Mouse (Mus musculus) stomach, postnatal 0 days (tissue): ENCODE measurements around the gene Mtus2. TPM values are rescaled to one million over a fixed set of nuclear protein-coding genes. Genes with fewer than 3 reads are reported as not detected.

Experiments
- ATAC-seq: fragments of 200-750 bp; cut with Nextera tagmentation; 2 replicates; pipeline ENCODE4 v1.8.0; 2017; ENCODE audit not compliant: low FRiP score, low TSS enrichment
- DNase-seq: peaks from one replicate; pipeline ENCODE4 v3.0.0-alpha.2; 2016; ENCODE audit warnings: low spot score
- H3K27ac ChIP-seq: fragments of 300-500 bp; sonication (generic); replicated peaks from 2 replicates; pipeline ENCODE4 v1.5.1; 2014; ENCODE audit warnings: mild to moderate bottlenecking, control low read depth
- H3K27me3 ChIP-seq: fragments of 300-500 bp; sonication (generic); 2 replicates; pipeline ENCODE4 v1.6.1; 2014; ENCODE audit warnings: low read length; ENCODE audit not compliant: control insufficient read depth, insufficient read depth
- H3K36me3 ChIP-seq: fragments of 300-500 bp; sonication (generic); 2 replicates; pipeline ENCODE4 v1.6.1; 2014; ENCODE audit warnings: low read length, mixed read lengths; ENCODE audit not compliant: control insufficient read depth, insufficient read depth
- H3K4me1 ChIP-seq: fragments of 300-500 bp; sonication (generic); replicated peaks from 2 replicates; pipeline ENCODE4 v1.6.1; 2014; ENCODE audit warnings: antibody characterized with exemption; ENCODE audit not compliant: control insufficient read depth, insufficient read depth
- H3K4me2 ChIP-seq: fragments of 300-500 bp; sonication (generic); replicated peaks from 2 replicates; pipeline ENCODE4 v1.6.1; 2014; ENCODE audit warnings: low read depth, mild to moderate bottlenecking, control low read depth, moderate library complexity
- H3K4me3 ChIP-seq: fragments of 300-500 bp; sonication (generic); 2 replicates; pipeline ENCODE4 v1.5.1; 2014; ENCODE audit warnings: low read depth, low read length, control low read depth
- H3K9ac ChIP-seq: fragments of 300-500 bp; sonication (generic); 2 replicates; pipeline ENCODE4 v1.6.1; 2014; ENCODE audit warnings: mild to moderate bottlenecking, low read length, control low read depth, mixed read lengths
- H3K9me3 ChIP-seq: fragments of 300-500 bp; sonication (generic); 2 replicates; pipeline ENCODE4 v1.6.1; 2016; ENCODE audit warnings: low read length; ENCODE audit not compliant: control insufficient read depth
- CTCF ChIP-seq: IDR thresholded peaks from 2 replicates; pipeline ENCODE4 v1.5.1; 2016; ENCODE audit warnings: antibody characterized with exemption, low read depth, mild to moderate bottlenecking, moderate library complexity
- EP300 ChIP-seq: optimal IDR thresholded peaks from 2 replicates; pipeline ENCODE3; 2016; ENCODE audit warnings: antibody characterized with exemption
- WGBS: fragments of 180-500 bp; shearing (Covaris S2); extraction: QIAGEN DNeasy Blood & Tissue Kit; methylation state at CpG from one replicate; pipeline ENCODE4 v1.1.7; 2014; 5-methylcytosine and 5-hydroxymethylcytosine counted together
- polyA plus RNA-seq: library from polyadenylated mRNA; unstranded; fragments of >200 nt; fragmentation: Nextera tagmentation; extraction: Ambion mirVana; gene quantifications from 2 replicates; pipeline ENCODE4 v1.2.1, GENCODE M21; 2015

Mtus2 gene
- polyA plus RNA-seq, 1 experiment from 2014 or later, result 12.3 TPM

GRCm38 (mm10) chr5:147963820-147964580 is 6.9 kb downstream of the Mtus2 start:
- Histone ChIP-seq H3K4me3 (no peak overlapping the region), H3K9me3 (no peaks in the 10 kb centered on the region), H3K27me3 (no peaks in the 10 kb centered on the region), H3K9ac (no peak overlapping the region), H3K36me3 (no peaks in the 10 kb centered on the region), H3K4me1 (no peaks in the 10 kb centered on the region), H3K27ac (no peak overlapping the region), H3K4me2 (peak overlapping the region; percentile 38)
- WGBS, result 37% methylated on average over 13 of the region's 13 CpGs
- no peak for TF ChIP-seq CTCF
- peak; percentile 91 for ATAC-seq
- peak; percentile 55 for DNase-seq

DNA sequence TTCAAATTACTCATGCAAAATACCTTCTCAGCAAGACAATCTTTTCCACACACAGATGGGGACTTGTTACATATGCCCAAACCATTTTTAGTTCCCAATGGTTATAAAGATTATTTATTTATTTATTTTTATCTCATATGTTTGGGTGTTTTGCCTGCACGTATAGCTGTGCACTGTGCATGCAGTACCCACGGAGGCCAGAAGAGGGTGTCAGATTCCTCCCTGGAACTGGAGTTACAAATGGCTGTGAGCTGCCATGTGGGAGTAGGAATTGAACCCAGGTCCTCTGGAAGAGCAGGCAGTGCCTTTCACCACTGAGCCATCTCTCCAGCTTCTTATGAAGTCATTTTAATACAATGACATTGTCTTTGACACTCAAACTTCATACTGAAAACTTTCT is 7.7 kb downstream of the Mtus2 start:
- Histone ChIP-seq H3K27ac (no peak overlapping the region), H3K9ac (no peak overlapping the region), H3K4me1 (no peaks in the 10 kb centered on the region), H3K4me3 (no peak overlapping the region), H3K36me3 (no peaks in the 10 kb centered on the region), H3K27me3 (no peaks in the 10 kb centered on the region), H3K4me2 (peak overlapping the region; percentile 38), H3K9me3 (no peaks in the 10 kb centered on the region)
- DNase-seq, result peak; percentile 50
- no peak for TF ChIP-seq EP300
- TF ChIP-seq CTCF, result peak; percentile 65
- WGBS, result 43% methylated on average over 2 of the region's 2 CpGs
- ATAC-seq, result no peak

DNA sequence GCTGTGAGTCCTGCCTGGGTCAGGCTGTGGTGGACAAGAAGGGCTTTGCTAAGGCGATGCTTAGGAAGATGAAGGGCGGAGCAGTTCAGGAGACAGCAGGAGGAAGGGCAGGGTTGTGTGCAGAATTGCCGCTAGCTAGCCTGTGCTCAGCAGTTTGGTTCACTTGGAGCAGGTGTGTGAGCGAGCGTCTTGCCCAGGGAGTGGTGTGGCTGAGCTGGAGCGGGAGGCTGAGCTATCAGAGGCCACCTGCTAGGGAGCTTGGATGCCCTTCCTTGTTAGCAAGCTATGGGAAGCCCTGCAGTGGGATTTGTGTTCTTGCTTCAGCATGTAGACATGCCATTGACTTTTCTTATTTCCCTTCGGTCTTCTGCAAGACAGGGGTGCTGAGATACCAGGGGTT is 9.5 kb downstream of the Mtus2 start:
- Histone ChIP-seq H3K36me3 (no peaks in the 10 kb centered on the region), H3K4me2 (no peak overlapping the region), H3K9me3 (no peaks in the 10 kb centered on the region), H3K9ac (no peak overlapping the region), H3K4me3 (no peak overlapping the region), H3K27me3 (no peaks in the 10 kb centered on the region), H3K4me1 (no peaks in the 10 kb centered on the region), H3K27ac (no peak overlapping the region)
- DNase-seq (no peak), ATAC-seq (no peak)
- TF ChIP-seq CTCF, result no peak
- no peak for TF ChIP-seq EP300
- 81% methylated on average over 7 of the region's 7 CpGs for WGBS

DNA sequence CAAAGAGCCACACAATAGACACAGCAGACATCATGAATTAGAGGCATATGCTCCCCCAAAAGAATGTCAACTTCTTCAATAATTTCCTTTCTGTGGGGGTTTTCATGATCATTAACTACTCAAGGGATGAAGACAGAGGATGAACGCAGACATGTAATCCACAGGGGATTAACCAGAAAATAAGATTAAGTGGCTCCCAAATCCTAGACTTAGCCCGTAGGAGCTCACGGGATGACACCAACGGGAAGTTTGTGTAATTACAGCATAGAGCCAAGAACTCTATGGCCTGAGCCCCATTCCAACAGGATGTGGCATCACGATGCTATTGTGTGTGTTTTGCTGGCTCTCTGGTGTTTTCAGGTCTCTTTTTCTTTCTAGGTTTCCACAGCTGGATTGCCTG is 12.4 kb downstream of the Mtus2 start:
- 73% methylated on average over 5 of the region's 5 CpGs for WGBS
- no peak overlapping the region for H3K27ac ChIP-seq
- H3K9ac ChIP-seq, result no peak overlapping the region
- no peak for TF ChIP-seq CTCF
- no peak for TF ChIP-seq EP300
- DNase-seq (no peak), ATAC-seq (no peak)
- no peaks in the 10 kb centered on the region for H3K4me1 ChIP-seq
- no peaks in the 10 kb centered on the region for H3K9me3 ChIP-seq
- H3K36me3 ChIP-seq, result no peaks in the 10 kb centered on the region
- H3K4me2 ChIP-seq, result no peak overlapping the region
- H3K27me3 ChIP-seq, result no peaks in the 10 kb centered on the region
- no peak overlapping the region for H3K4me3 ChIP-seq

DNA sequence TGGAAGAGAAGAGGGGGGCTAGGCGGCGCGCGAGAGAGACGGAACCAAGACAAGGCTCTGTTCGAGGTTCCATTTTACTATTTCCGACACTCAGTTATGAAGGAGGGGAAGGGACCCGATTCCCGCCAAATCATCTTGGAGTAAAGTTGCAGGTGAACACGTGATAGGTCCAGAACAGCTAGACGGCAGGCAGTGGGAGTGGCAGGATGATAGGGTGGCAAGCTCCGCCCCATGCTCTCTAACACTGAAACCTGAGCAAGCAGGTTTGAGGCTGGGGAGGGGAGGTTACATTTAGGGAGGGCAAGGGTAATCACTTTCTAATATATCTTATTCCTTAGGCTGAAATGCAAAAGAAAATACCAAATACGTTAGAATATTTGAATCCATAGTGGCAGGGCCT is 18.9 kb downstream of the Mtus2 start:
- ATAC-seq (no peak), DNase-seq (no peak)
- H3K27me3 ChIP-seq, result no peaks in the 10 kb centered on the region
- TF ChIP-seq CTCF (no peak), EP300 (no peak)
- no peaks in the 10 kb centered on the region for H3K36me3 ChIP-seq
- H3K4me3 ChIP-seq, result no peak overlapping the region
- 54% methylated on average over 13 of the region's 13 CpGs for WGBS
- no peaks in the 10 kb centered on the region for H3K9me3 ChIP-seq
- no peaks in the 10 kb centered on the region for H3K4me1 ChIP-seq
- no peak overlapping the region for H3K9ac ChIP-seq
- H3K27ac ChIP-seq, result no peak overlapping the region
- H3K4me2 ChIP-seq, result no peak overlapping the region

GRCm38 (mm10) chr5:147980606-147981005 is 23.5 kb downstream of the Mtus2 start:
- Histone ChIP-seq H3K27me3 (no peaks in the 10 kb centered on the region), H3K27ac (no peak overlapping the region), H3K4me1 (no peaks in the 10 kb centered on the region), H3K9me3 (no peaks in the 10 kb centered on the region), H3K4me3 (no peak overlapping the region), H3K9ac (no peak overlapping the region), H3K4me2 (no peak overlapping the region), H3K36me3 (no peaks in the 10 kb centered on the region)
- DNase-seq, result no peak
- TF ChIP-seq CTCF, result no peak
- no peak for TF ChIP-seq EP300
- WGBS, result 86% methylated on average over 13 of the region's 13 CpGs
- ATAC-seq, result no peak
